Mouse (Mus musculus): ENCODE measurements at regions not wholly inside any gene's neighbourhood (a gene's known extent, or its start where the extent isn't known, plus 50 kb on each side); places are given as distances from the start of the nearest gene placed in this dataset.

DNA sequence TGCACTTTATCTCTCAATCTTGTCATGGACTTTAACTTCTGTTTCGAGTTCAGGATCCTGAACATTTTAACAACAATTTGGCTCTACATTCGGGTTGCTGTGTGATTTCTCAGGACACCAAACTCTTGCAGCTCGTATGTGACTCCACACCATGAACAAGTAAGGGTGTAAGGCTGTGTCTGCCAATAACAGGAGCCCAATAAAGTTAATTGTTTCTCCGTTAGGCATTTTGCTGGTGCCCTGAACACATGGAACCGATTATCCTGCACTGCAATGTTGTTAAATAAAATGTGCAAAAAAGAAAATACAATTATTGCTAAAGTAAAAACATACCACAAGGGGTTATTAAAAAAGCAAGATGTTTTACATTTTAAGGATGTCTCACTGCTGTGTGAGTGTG is 497.2 kb downstream of the Kcnj2 start:
- Histone ChIP-seq H3K4me1 (ENCODE audit: control insufficient read depth, insufficient read depth, low read depth, low read length) (peaks cover 3% of the 10 kb centered on the region), H3K9ac (ENCODE audit: low read depth, low read length) (no peak overlapping the region), H3K9me3 (ENCODE audit: control insufficient read depth, low read length) (no peaks in the 10 kb centered on the region), H3K4me3 (ENCODE audit: low read length) (no peak overlapping the region), H3K4me2 (ENCODE audit: low read length) (no peak overlapping the region), H3K27me3 (replicated peaks; ENCODE audit: control insufficient read depth, insufficient read depth, low read length) (no peaks in the 10 kb centered on the region), H3K36me3 (ENCODE audit: control insufficient read depth, insufficient read depth, low read length) (no peaks in the 10 kb centered on the region), H3K27ac (ENCODE audit: low read depth, low read length) (no peak overlapping the region)
- WGBS = 84% methylated on average over 5 of the region's 5 CpGs
- no peak for ATAC-seq

GRCm38 (mm10) chr11:111568041-111568440 is 502.1 kb downstream of the Kcnj2 start:
- Histone ChIP-seq H3K27me3 (replicated peaks; ENCODE audit: control insufficient read depth, insufficient read depth, low read length) (no peaks in the 10 kb centered on the region), H3K4me1 (ENCODE audit: control insufficient read depth, insufficient read depth, low read depth, low read length) (no peaks in the 10 kb centered on the region), H3K9ac (ENCODE audit: low read depth, low read length) (no peak overlapping the region), H3K4me2 (ENCODE audit: low read length) (no peak overlapping the region), H3K9me3 (ENCODE audit: control insufficient read depth, low read length) (peaks cover 2% of the 10 kb centered on the region; the same call in 1 of the 2 replicates), H3K4me3 (ENCODE audit: low read length) (no peak overlapping the region), H3K36me3 (ENCODE audit: control insufficient read depth, insufficient read depth, low read length) (no peaks in the 10 kb centered on the region), H3K27ac (ENCODE audit: low read depth, low read length) (no peak overlapping the region)
- WGBS = 83% methylated on average over 6 of the region's 6 CpGs
- no peak for ATAC-seq

DNA sequence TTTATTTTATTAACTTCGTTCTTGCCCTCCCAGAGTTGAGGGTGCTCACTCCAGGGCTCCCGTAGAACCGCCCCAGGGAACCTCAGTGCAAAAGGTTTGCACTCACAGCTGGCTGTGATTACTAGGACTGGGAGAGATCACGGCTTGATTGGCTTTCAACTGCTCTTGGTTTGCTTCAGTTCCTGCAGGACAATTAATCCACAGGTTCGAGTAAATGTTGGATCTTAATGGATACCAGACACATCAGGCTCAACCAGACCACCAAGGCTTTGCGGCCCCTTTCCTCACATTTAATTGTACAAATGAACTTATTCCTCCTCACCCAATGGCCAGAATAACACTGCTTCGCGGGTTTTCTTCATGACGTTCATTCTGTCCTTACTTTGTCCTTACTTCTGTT is 502.9 kb downstream of the Kcnj2 start:
- Histone ChIP-seq H3K27ac (ENCODE audit: low read depth, low read length) (no peak overlapping the region), H3K9me3 (ENCODE audit: control insufficient read depth, low read length) (peaks cover 5% of the 10 kb centered on the region; the same call in 1 of the 2 replicates), H3K27me3 (replicated peaks; ENCODE audit: control insufficient read depth, insufficient read depth, low read length) (no peaks in the 10 kb centered on the region), H3K9ac (ENCODE audit: low read depth, low read length) (no peak overlapping the region), H3K4me1 (ENCODE audit: control insufficient read depth, insufficient read depth, low read depth, low read length) (no peaks in the 10 kb centered on the region), H3K4me2 (ENCODE audit: low read length) (no peak overlapping the region), H3K4me3 (ENCODE audit: low read length) (no peak overlapping the region), H3K36me3 (ENCODE audit: control insufficient read depth, insufficient read depth, low read length) (no peaks in the 10 kb centered on the region)
- no peak for ATAC-seq
- 83% methylated on average over 9 of the region's 9 CpGs for WGBS

- no peaks in the 10 kb centered on the region for H3K36me3 ChIP-seq (ENCODE audit: control insufficient read depth, insufficient read depth, low read length)
- no peak for ATAC-seq
Observed at GRCm38 (mm10) chr11:111577883-111578282, 511.9 kb downstream of the Kcnj2 start.

GRCm38 (mm10) chr11:111582980-111583379 is 517.0 kb downstream of the Kcnj2 start:
- no peaks in the 10 kb centered on the region for H3K9me3 ChIP-seq (ENCODE audit: control insufficient read depth, low read length)
- H3K4me2 ChIP-seq (ENCODE audit: low read length) = no peak overlapping the region
- H3K9ac ChIP-seq (ENCODE audit: low read depth, low read length) = no peak overlapping the region
- no peaks in the 10 kb centered on the region for H3K36me3 ChIP-seq (ENCODE audit: control insufficient read depth, insufficient read depth, low read length)
- no peak overlapping the region for H3K27ac ChIP-seq (ENCODE audit: low read depth, low read length)
- H3K4me1 ChIP-seq (ENCODE audit: control insufficient read depth, insufficient read depth, low read depth, low read length) = no peaks in the 10 kb centered on the region
- WGBS = 80% methylated on average over 4 of the region's 4 CpGs
- H3K27me3 ChIP-seq (replicated peaks; ENCODE audit: control insufficient read depth, insufficient read depth, low read length) = no peaks in the 10 kb centered on the region
- no peak for ATAC-seq
- no peak overlapping the region for H3K4me3 ChIP-seq (ENCODE audit: low read length)

More at GRCm38 (mm10) chr11:111577883-111578282, 511.9 kb downstream of the Kcnj2 start:
- Histone ChIP-seq H3K9me3 (ENCODE audit: control insufficient read depth, low read length) (peaks cover 5% of the 10 kb centered on the region; the same call in 1 of the 2 replicates), H3K4me3 (ENCODE audit: low read length) (no peak overlapping the region), H3K9ac (ENCODE audit: low read depth, low read length) (no peak overlapping the region), H3K4me1 (ENCODE audit: control insufficient read depth, insufficient read depth, low read depth, low read length) (no peaks in the 10 kb centered on the region), H3K27me3 (replicated peaks; ENCODE audit: control insufficient read depth, insufficient read depth, low read length) (no peaks in the 10 kb centered on the region), H3K4me2 (ENCODE audit: low read length) (no peak overlapping the region), H3K27ac (ENCODE audit: low read depth, low read length) (no peak overlapping the region)
- WGBS = 36% methylated on average over 1 of the region's 1 CpGs

DNA sequence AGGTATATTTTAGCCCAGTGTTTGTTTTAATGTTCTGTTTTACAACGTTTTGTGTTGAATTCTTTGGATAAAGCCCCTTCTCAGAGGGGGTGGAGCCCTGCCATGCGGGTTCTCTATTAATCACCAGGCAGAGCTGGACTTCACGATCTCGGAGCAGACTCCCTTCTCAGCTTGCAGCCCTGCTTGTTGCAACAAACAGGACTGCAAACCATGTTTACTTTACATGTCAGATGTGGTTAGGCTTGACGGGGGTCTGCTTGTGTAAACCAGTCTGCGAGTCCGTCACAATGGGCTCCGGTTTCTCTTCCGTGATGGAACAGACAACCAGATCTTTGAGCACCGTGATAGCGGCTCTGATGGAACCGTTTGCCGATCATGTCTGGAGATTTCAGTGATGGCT is 517.6 kb downstream of the Kcnj2 start:
- no peaks in the 10 kb centered on the region for H3K4me1 ChIP-seq (ENCODE audit: control insufficient read depth, insufficient read depth, low read depth, low read length)
- H3K9ac ChIP-seq (ENCODE audit: low read depth, low read length) = no peak overlapping the region
- no peak overlapping the region for H3K4me3 ChIP-seq (ENCODE audit: low read length)
- no peaks in the 10 kb centered on the region for H3K27me3 ChIP-seq (replicated peaks; ENCODE audit: control insufficient read depth, insufficient read depth, low read length)
- no peaks in the 10 kb centered on the region for H3K9me3 ChIP-seq (ENCODE audit: control insufficient read depth, low read length)
- no peak overlapping the region for H3K27ac ChIP-seq (ENCODE audit: low read depth, low read length)
- WGBS = 76% methylated on average over 13 of the region's 13 CpGs
- H3K36me3 ChIP-seq (ENCODE audit: control insufficient read depth, insufficient read depth, low read length) = no peaks in the 10 kb centered on the region
- H3K4me2 ChIP-seq (ENCODE audit: low read length) = no peak overlapping the region
- ATAC-seq = no peak

- Histone ChIP-seq H3K9ac (ENCODE audit: low read depth, low read length) (no peak overlapping the region), H3K4me3 (ENCODE audit: low read length) (no peak overlapping the region), H3K4me2 (ENCODE audit: low read length) (no peak overlapping the region), H3K27ac (ENCODE audit: low read depth, low read length) (no peak overlapping the region), H3K4me1 (ENCODE audit: control insufficient read depth, insufficient read depth, low read depth, low read length) (no peaks in the 10 kb centered on the region), H3K27me3 (replicated peaks; ENCODE audit: control insufficient read depth, insufficient read depth, low read length) (no peaks in the 10 kb centered on the region), H3K36me3 (ENCODE audit: control insufficient read depth, insufficient read depth, low read length) (no peaks in the 10 kb centered on the region), H3K9me3 (ENCODE audit: control insufficient read depth, low read length) (no peaks in the 10 kb centered on the region)
- no peak for ATAC-seq
Observed at GRCm38 (mm10) chr11:111599456-111599855, 533.5 kb downstream of the Kcnj2 start.

GRCm38 (mm10) chr11:111605146-111605545 is 539.2 kb downstream of the Kcnj2 start:
- Histone ChIP-seq H3K27me3 (replicated peaks; ENCODE audit: control insufficient read depth, insufficient read depth, low read length) (no peaks in the 10 kb centered on the region), H3K4me1 (ENCODE audit: control insufficient read depth, insufficient read depth, low read depth, low read length) (no peaks in the 10 kb centered on the region), H3K9ac (ENCODE audit: low read depth, low read length) (no peak overlapping the region), H3K36me3 (ENCODE audit: control insufficient read depth, insufficient read depth, low read length) (no peaks in the 10 kb centered on the region), H3K4me2 (ENCODE audit: low read length) (peak overlapping the region; percentile 1; the same call in 1 of the 2 replicates), H3K4me3 (ENCODE audit: low read length) (no peak overlapping the region), H3K27ac (ENCODE audit: low read depth, low read length) (no peak overlapping the region), H3K9me3 (ENCODE audit: control insufficient read depth, low read length) (no peaks in the 10 kb centered on the region)
- ATAC-seq = no peak
- 64% methylated on average over 11 of the region's 11 CpGs for WGBS

GRCm38 (mm10) chr11:111610522-111611015 is 544.6 kb downstream of the Kcnj2 start:
- Histone ChIP-seq H3K27ac (ENCODE audit: low read depth, low read length) (no peak overlapping the region), H3K4me3 (ENCODE audit: low read length) (no peak overlapping the region), H3K27me3 (replicated peaks; ENCODE audit: control insufficient read depth, insufficient read depth, low read length) (no peaks in the 10 kb centered on the region), H3K4me2 (ENCODE audit: low read length) (no peak overlapping the region), H3K36me3 (ENCODE audit: control insufficient read depth, insufficient read depth, low read length) (no peaks in the 10 kb centered on the region), H3K9me3 (ENCODE audit: control insufficient read depth, low read length) (no peaks in the 10 kb centered on the region), H3K4me1 (ENCODE audit: control insufficient read depth, insufficient read depth, low read depth, low read length) (no peaks in the 10 kb centered on the region), H3K9ac (ENCODE audit: low read depth, low read length) (no peak overlapping the region)
- WGBS = 56% methylated on average over 5 of the region's 5 CpGs
- no peak for ATAC-seq

DNA sequence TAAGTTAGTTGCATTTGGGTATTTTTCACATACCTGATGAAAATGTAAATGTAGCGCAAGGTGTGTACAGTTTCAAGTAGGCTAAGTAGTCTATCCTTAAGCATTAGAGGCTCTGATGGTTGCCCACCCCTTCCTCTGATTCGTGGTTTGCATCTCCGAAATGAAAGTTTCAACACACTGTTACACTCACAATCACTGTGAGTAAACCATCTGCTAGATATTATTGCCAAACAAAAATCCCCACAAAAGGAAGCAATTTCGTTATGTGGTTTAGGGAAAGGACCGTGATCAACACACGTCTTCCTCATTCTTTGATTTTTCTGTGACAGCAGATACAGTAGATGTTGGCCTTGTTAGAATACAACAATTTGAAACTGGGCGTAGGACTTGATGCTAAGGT is 577.6 kb downstream of the Kcnj2 start:
- 93% methylated on average over 7 of the region's 7 CpGs for WGBS

More for the DNA sequence above, 577.6 kb downstream of the Kcnj2 start:
- H3K4me2 ChIP-seq (ENCODE audit: low read length) = no peak overlapping the region
- ATAC-seq = no peak
- H3K36me3 ChIP-seq (ENCODE audit: control insufficient read depth, insufficient read depth, low read length) = no peaks in the 10 kb centered on the region
- no peaks in the 10 kb centered on the region for H3K9me3 ChIP-seq (ENCODE audit: control insufficient read depth, low read length)
- H3K27me3 ChIP-seq (replicated peaks; ENCODE audit: control insufficient read depth, insufficient read depth, low read length) = no peaks in the 10 kb centered on the region
- no peak overlapping the region for H3K4me3 ChIP-seq (ENCODE audit: low read length)
- no peak overlapping the region for H3K9ac ChIP-seq (ENCODE audit: low read depth, low read length)
- H3K4me1 ChIP-seq (ENCODE audit: control insufficient read depth, insufficient read depth, low read depth, low read length) = no peaks in the 10 kb centered on the region
- no peak overlapping the region for H3K27ac ChIP-seq (ENCODE audit: low read depth, low read length)

All from hindbrain, embryonic 16.5 days (tissue).